Mouse (Mus musculus) heart, postnatal 0 days (tissue): ENCODE results near the gene Tbc1d5. TPM values are rescaled to one million over a fixed set of nuclear protein-coding genes. Genes with fewer than 3 reads are reported as not detected.
A peak's percentile ranks its signal among the peaks of the same experiment; 100 is the strongest.

Experiments used
- ATAC-seq: fragments of 200-750 bp; cut with Nextera tagmentation; 2 replicates; pipeline ENCODE4 v1.8.0; 2017; ENCODE audit warnings: low read depth, moderate number of reproducible peaks, moderate library complexity; ENCODE audit not compliant: insufficient read depth
- DNase-seq: peaks from one replicate; pipeline ENCODE4 v3.0.0-alpha.2; 2016; ENCODE audit warnings: low spot score
- H3K27ac ChIP-seq: fragments of 300-500 bp; sonication (generic); 2 replicates; pipeline ENCODE4 v1.5.1; 2014; ENCODE audit warnings: low read depth, mild to moderate bottlenecking
- H3K27me3 ChIP-seq: fragments of 300-500 bp; sonication (generic); 2 replicates; pipeline ENCODE4 v1.6.1; 2014; ENCODE audit warnings: low read length, mixed read lengths; ENCODE audit not compliant: control insufficient read depth, insufficient read depth
- H3K36me3 ChIP-seq: fragments of 300-500 bp; sonication (generic); replicated peaks from 2 replicates; pipeline ENCODE4 v1.6.1; 2014; ENCODE audit warnings: low read length, mixed read lengths; ENCODE audit not compliant: control insufficient read depth, insufficient read depth
- H3K4me1 ChIP-seq: fragments of 300-500 bp; sonication (generic); 2 replicates; pipeline ENCODE4 v1.6.1; 2014; ENCODE audit warnings: antibody characterized with exemption; ENCODE audit not compliant: control insufficient read depth, insufficient read depth
- H3K4me2 ChIP-seq: fragments of 300-500 bp; sonication (generic); 2 replicates; pipeline ENCODE4 v1.6.1; 2014; ENCODE audit warnings: low read depth, mild to moderate bottlenecking, low read length, moderate library complexity
- H3K4me3 ChIP-seq: fragments of 300-500 bp; sonication (generic); 2 replicates; pipeline ENCODE4 v1.5.1; 2014; ENCODE audit warnings: low read depth, low read length
- H3K9ac ChIP-seq: fragments of 300-500 bp; sonication (generic); replicated peaks from 2 replicates; pipeline ENCODE4 v1.6.1; 2014; ENCODE audit warnings: low read depth, low read length, mixed read lengths
- H3K9me3 ChIP-seq: fragments of 300-500 bp; sonication (generic); replicated peaks from 2 replicates; pipeline ENCODE4 v1.6.1; 2016; ENCODE audit warnings: low read length; ENCODE audit not compliant: control insufficient read depth
- CTCF ChIP-seq: IDR thresholded peaks from 2 replicates; pipeline ENCODE4 v1.5.1; 2016; ENCODE audit warnings: antibody characterized with exemption, control low read depth, low read depth
- EP300 ChIP-seq: IDR thresholded peaks from 2 replicates; pipeline ENCODE4 v1.6.1; 2016; ENCODE audit warnings: antibody characterized with exemption, low read depth
- WGBS: fragments of 180-500 bp; shearing (Covaris S2); extraction: QIAGEN DNeasy Blood & Tissue Kit; methylation state at CpG from one replicate; pipeline ENCODE4 v1.1.7; 2014; 5-methylcytosine and 5-hydroxymethylcytosine counted together
- polyA plus RNA-seq: library from polyadenylated mRNA; unstranded; fragments of >200 nt; fragmentation: Nextera tagmentation; extraction: Ambion mirVana; gene quantifications from 2 replicates; pipeline ENCODE4 v1.2.1, GENCODE M21; 2015
- total RNA-seq: library from RNA; depleted of rRNA; stranded (reverse); fragments of >200 nt; gene quantifications from 2 replicates; pipeline ENCODE4 v1.2.3, GENCODE M21; 2014; ENCODE audit warnings: low replicate concordance

Tbc1d5 gene
- total and polyA plus RNA-seq, 2 experiments from 2014 or later = 4.9 to 40.9 TPM

DNA sequence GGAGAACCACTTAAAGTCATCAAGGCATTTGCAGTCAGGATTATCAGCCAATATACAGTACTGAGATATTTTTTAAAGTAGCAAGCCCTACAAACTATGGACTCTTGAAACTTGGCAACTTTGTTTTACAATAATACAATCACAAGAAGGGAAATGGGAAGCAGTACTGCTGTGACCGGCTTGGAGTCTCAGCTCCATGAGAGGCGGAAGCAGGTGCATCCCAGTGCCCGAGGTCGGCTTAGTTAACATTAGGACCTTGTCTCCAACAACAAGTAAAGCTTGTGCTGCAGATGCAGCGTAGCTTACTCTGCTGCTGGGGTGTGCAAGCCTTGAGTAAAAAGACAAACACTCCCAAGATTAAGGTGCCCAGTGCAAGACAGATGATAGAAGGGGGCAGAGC is 197.2 kb downstream of the Tbc1d5 start:
- Histone ChIP-seq H3K36me3 (no peaks in the 10 kb centered on the region), H3K9me3 (no peaks in the 10 kb centered on the region), H3K27me3 (no peaks in the 10 kb centered on the region), H3K4me2 (no peak overlapping the region), H3K4me1 (0 out of 2 replicates have a peak, but pooled peaks cover 4% of the 10 kb centered on the region), H3K9ac (no peak overlapping the region), H3K27ac (no peak overlapping the region), H3K4me3 (no peak overlapping the region)
- 60% methylated on average over 5 of the region's 5 CpGs for WGBS
- no peak; the same call in 1 of the 2 replicates for ATAC-seq
- peak; percentile 13 for DNase-seq
- no peak for TF ChIP-seq EP300
- no peak for TF ChIP-seq CTCF

- Histone ChIP-seq H3K27ac (no peak overlapping the region), H3K4me2 (no peak overlapping the region), H3K9ac (no peak overlapping the region), H3K4me3 (no peak overlapping the region), H3K4me1 (no peaks in the 10 kb centered on the region), H3K27me3 (no peaks in the 10 kb centered on the region), H3K36me3 (no peaks in the 10 kb centered on the region), H3K9me3 (no peaks in the 10 kb centered on the region)
- TF ChIP-seq CTCF (peak; percentile 32), EP300 (no peak)
- ATAC-seq (no peak), DNase-seq (no peak)
- 23% methylated on average over 1 of the region's 1 CpGs for WGBS
These were observed 207.0 kb downstream of the Tbc1d5 start for GRCm38 (mm10) chr17:50972142-50972541.

GRCm38 (mm10) chr17:50966147-50966546 is 213.0 kb downstream of the Tbc1d5 start:
- ATAC-seq (no peak), DNase-seq (no peak)
- Histone ChIP-seq H3K36me3 (peaks cover 26% of the 10 kb centered on the region; the same call in 1 of the 2 replicates), H3K27ac (no peak overlapping the region), H3K4me1 (no peaks in the 10 kb centered on the region), H3K4me3 (no peak overlapping the region), H3K9me3 (no peaks in the 10 kb centered on the region), H3K9ac (no peak overlapping the region), H3K27me3 (no peaks in the 10 kb centered on the region), H3K4me2 (no peak overlapping the region)
- WGBS = 100% methylated on average over 1 of the region's 1 CpGs
- TF ChIP-seq CTCF = no peak
- TF ChIP-seq EP300 = no peak

- Histone ChIP-seq H3K36me3 (peaks cover 10% of the 10 kb centered on the region; the same call in 1 of the 2 replicates), H3K27ac (no peak overlapping the region), H3K4me1 (no peaks in the 10 kb centered on the region), H3K27me3 (no peaks in the 10 kb centered on the region), H3K4me3 (no peak overlapping the region), H3K4me2 (no peak overlapping the region), H3K9ac (no peak overlapping the region), H3K9me3 (no peaks in the 10 kb centered on the region)
- no peak for DNase-seq
- no peak for TF ChIP-seq EP300
- no peak for TF ChIP-seq CTCF
- 83% methylated on average over 9 of the region's 9 CpGs for WGBS
- no peak for ATAC-seq
These were observed 224.8 kb downstream of the Tbc1d5 start for GRCm38 (mm10) chr17:50954313-50954712.

DNA sequence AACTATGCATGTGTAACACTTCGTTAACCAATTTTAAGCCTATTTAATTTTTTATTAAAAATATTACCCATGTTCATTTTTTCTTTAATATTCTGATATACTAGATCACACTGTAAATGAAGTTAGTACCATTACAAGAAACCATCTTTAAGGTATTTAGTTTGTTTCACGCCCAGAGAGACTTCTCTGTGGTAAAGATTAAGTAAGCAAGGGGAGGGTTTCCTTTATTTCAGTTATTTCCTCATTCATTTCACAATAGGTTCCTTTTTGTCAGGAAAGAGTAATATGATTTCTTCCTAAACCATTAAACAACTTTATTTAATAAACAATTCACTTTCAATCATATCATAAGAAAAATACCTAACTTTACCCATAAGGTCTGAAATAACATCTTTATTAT is 256.8 kb downstream of the Tbc1d5 start:
- no peak overlapping the region for H3K27ac ChIP-seq
- no peak overlapping the region for H3K9ac ChIP-seq
- DNase-seq (no peak), ATAC-seq (no peak)
- H3K27me3 ChIP-seq = no peaks in the 10 kb centered on the region
- H3K36me3 ChIP-seq = no peaks in the 10 kb centered on the region
- no peaks in the 10 kb centered on the region for H3K4me1 ChIP-seq
- H3K4me3 ChIP-seq = no peak overlapping the region
- no peak overlapping the region for H3K4me2 ChIP-seq
- 96% methylated on average over 2 of the region's 2 CpGs for WGBS
- TF ChIP-seq CTCF (no peak), EP300 (no peak)
- no peaks in the 10 kb centered on the region for H3K9me3 ChIP-seq

GRCm38 (mm10) chr17:50915216-50915615 is 263.9 kb downstream of the Tbc1d5 start:
- no peak overlapping the region for H3K27ac ChIP-seq
- no peak overlapping the region for H3K4me2 ChIP-seq
- no peaks in the 10 kb centered on the region for H3K27me3 ChIP-seq
- H3K36me3 ChIP-seq = no peaks in the 10 kb centered on the region
- TF ChIP-seq CTCF (no peak), EP300 (no peak)
- no peak overlapping the region for H3K9ac ChIP-seq
- H3K4me3 ChIP-seq = no peak overlapping the region
- H3K9me3 ChIP-seq = no peaks in the 10 kb centered on the region
- ATAC-seq = no peak
- no peaks in the 10 kb centered on the region for H3K4me1 ChIP-seq
- 93% methylated on average over 2 of the region's 2 CpGs for WGBS
- no peak for DNase-seq
